Mouse (Mus musculus): Measurements from ENCODE around the gene Lyg2. TPM values are rescaled to one million over a fixed set of nuclear protein-coding genes. Genes with fewer than 3 reads are reported as not detected.

Lyg2 gene
- polyA plus RNA-seq, 1 experiment = not detected

DNA sequence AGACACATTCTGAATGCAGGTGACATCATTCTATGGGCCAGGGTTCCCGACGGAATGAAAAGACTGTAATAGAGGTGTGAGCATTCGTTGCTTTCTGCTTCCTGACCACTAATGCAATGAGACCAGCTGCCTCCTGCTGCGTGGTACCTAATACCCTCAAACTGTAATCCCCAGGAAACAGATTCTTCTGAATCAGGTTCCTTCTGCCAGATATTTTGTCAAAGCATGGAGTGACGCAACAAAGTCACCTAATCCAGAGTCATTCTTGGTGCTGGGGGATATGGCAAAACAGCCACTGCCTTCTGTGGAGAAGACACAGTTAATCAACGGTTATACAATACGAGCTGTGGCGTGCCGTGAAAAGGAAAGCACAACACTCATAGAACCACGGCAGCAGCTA, 47.7 kb downstream of the Lyg2 start:
- no peak overlapping the region for H3K4me3 ChIP-seq (ENCODE audit: control insufficient read depth, low read depth, low read length)
- no peak for TF ChIP-seq POLR2A (IDR thresholded peaks at IDR 0.05; ENCODE audit: control insufficient read depth, low read depth, low read length)
- no peak for TF ChIP-seq CTCF (IDR thresholded peaks at IDR 0.05; ENCODE audit: control insufficient read depth, insufficient read depth, insufficient replicate concordance, low read depth, low read length)
- peaks cover 3% of the 10 kb centered on the region for H3K4me1 ChIP-seq (ENCODE audit: control insufficient read depth, insufficient read depth, low read length)
- H3K36me3 ChIP-seq (ENCODE audit: control insufficient read depth, insufficient read depth, low read length) = no peaks in the 10 kb centered on the region
- no peak overlapping the region for H3K27ac ChIP-seq (ENCODE audit: control insufficient read depth, insufficient read depth, low read depth, low read length)
- no peaks in the 10 kb centered on the region for H3K27me3 ChIP-seq (ENCODE audit: control insufficient read depth, insufficient read depth, low read length)

DNA sequence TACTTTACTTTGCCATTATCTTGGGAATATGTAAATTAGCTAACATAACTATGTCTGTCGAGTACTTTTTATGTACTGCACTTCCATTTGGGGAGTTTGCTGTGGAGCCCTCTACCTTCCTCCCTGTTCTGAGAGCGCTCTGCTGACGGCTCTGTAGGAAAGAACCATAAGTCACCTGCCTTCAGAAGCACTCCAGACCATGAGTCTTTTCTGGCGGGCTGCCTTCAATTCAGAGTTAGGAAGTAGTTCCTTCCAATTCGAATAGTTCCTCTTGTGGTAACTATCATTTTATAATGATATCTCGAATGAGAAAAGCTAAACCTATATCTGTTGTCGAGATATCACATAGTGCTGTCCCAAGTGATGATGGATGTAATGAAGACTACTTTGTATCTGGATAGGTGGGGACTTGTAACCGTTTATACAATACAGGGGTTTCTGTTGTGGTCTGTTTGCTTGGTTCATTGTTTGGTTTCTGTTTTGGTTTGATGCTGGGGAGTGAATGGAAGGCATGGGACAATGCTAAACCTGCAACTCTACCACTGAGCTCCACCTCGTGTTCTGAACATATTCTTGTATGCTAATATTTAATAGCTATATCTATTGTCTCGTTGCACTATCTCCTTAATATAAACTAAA, 48.5 kb downstream of the Lyg2 start:
- TF ChIP-seq POLR2A (IDR thresholded peaks at IDR 0.05; ENCODE audit: control insufficient read depth, low read depth, low read length) (no peak), CTCF (IDR thresholded peaks at IDR 0.05; ENCODE audit: control insufficient read depth, insufficient read depth, insufficient replicate concordance, low read depth, low read length) (no peak)
- Histone ChIP-seq H3K4me1 (ENCODE audit: control insufficient read depth, insufficient read depth, low read length) (peaks cover 3% of the 10 kb centered on the region), H3K27ac (ENCODE audit: control insufficient read depth, insufficient read depth, low read depth, low read length) (no peak overlapping the region), H3K4me3 (ENCODE audit: control insufficient read depth, low read depth, low read length) (no peak overlapping the region), H3K27me3 (ENCODE audit: control insufficient read depth, insufficient read depth, low read length) (no peaks in the 10 kb centered on the region), H3K36me3 (ENCODE audit: control insufficient read depth, insufficient read depth, low read length) (no peaks in the 10 kb centered on the region)

DNA sequence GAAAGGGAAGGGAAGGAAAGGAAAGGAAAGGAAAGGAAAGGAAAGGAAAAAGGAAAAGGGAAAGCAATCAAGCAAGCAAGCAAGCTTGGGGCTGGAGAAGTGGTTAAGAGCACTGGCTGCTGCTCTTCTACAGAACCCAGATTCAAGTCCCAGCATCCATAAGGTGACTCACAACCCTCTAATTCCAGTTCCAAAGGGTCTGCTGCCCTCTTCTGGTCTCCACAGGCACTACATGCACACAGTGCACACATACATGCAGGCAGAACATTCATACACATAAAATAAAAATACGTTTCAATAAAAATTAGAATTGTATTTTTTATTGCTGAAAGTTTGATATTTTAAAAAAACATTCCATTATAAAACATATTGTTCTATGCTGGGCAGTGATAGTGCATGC, 49.2 kb downstream of the Lyg2 start:
- H3K36me3 ChIP-seq (ENCODE audit: control insufficient read depth, insufficient read depth, low read length) = no peaks in the 10 kb centered on the region
- TF ChIP-seq POLR2A (IDR thresholded peaks at IDR 0.05; ENCODE audit: control insufficient read depth, low read depth, low read length) (no peak), CTCF (IDR thresholded peaks at IDR 0.05; ENCODE audit: control insufficient read depth, insufficient read depth, insufficient replicate concordance, low read depth, low read length) (peak; percentile 12; the same call in 1 of the 2 replicates)
- H3K27ac ChIP-seq (ENCODE audit: control insufficient read depth, insufficient read depth, low read depth, low read length) = no peak overlapping the region
- H3K4me1 ChIP-seq (ENCODE audit: control insufficient read depth, insufficient read depth, low read length) = peaks cover 3% of the 10 kb centered on the region
- H3K27me3 ChIP-seq (ENCODE audit: control insufficient read depth, insufficient read depth, low read length) = no peaks in the 10 kb centered on the region
- H3K4me3 ChIP-seq (ENCODE audit: control insufficient read depth, low read depth, low read length) = no peak overlapping the region

DNA sequence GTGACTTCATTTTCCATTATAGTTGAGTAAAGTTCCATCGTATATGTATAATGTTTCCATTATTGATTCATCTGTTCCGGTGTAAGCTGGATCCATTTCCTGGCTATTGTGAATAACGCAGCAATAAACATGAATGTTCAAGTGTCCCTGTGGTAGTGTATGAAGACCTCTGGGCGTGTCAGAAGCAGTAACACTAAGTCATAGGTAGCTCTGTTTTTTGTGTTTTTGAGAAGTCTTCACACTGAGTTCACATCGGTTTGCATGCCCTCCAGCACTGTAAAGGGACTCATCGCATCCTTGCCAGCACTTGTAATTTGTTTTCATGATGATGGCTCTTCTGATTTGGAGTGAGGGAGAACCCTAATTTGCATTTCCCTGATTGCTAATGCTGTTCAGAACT, 50.0 kb downstream of the Lyg2 start, which contains the start of gene Tsga10:
Gene Tsga10, minus strand, starts transcription at position 144 of the 400 bp plus-strand sequence.
- TF ChIP-seq CTCF (IDR thresholded peaks at IDR 0.05; ENCODE audit: control insufficient read depth, insufficient read depth, insufficient replicate concordance, low read depth, low read length) = no peak
- TF ChIP-seq POLR2A (IDR thresholded peaks at IDR 0.05; ENCODE audit: control insufficient read depth, low read depth, low read length) = no peak
- H3K4me1 ChIP-seq (ENCODE audit: control insufficient read depth, insufficient read depth, low read length) = no peaks in the 10 kb centered on the region
- peak within 1 kb of the TSS; percentile 96 for H3K27ac ChIP-seq (ENCODE audit: control insufficient read depth, insufficient read depth, low read depth, low read length)
- H3K27me3 ChIP-seq (ENCODE audit: control insufficient read depth, insufficient read depth, low read length) = no peaks in the 10 kb centered on the region
- peak within 1 kb of the TSS; percentile 90 for H3K4me3 ChIP-seq (ENCODE audit: control insufficient read depth, low read depth, low read length)
- H3K36me3 ChIP-seq (ENCODE audit: control insufficient read depth, insufficient read depth, low read length) = no peaks in the 10 kb centered on the region

DNA sequence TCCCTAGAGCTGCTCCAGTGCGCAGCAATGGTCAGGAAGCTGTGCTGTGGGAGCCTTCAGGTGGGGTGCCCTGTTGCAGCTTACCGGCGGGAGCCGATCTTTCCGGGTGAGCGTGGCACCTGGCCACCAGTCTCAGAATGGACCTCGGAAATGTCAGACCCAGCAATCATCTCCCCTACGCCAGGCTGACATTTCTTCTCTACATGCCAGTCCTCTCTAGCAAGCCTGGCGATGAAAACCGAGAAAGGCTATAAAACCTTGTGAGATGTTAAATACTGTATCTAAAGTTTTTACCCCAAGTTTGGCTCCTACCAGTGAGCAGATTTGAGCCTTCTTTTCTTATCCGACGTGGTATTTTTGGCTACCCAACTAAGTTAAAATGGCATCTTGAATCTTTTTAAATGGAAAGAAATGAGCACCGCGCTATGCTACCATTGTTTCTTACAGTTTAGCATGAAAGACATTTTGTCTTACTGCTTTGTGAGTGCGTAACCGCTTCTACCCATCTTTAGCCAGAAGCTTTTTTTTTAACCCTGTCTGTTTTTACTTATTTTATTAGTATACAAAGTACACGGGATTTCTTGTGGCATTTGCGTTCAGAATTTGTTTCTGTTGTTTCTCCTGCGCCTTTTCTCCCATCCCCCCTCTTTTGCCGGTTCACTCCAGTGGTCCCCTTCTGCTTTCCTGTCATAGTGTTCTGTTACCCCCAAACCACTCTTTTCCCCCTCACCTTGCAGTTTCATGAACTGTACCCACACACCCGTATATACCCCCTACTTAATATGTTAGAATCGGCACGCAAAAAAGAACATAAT, 50.7 kb downstream of the Lyg2 start:
- TF ChIP-seq CTCF (IDR thresholded peaks at IDR 0.05; ENCODE audit: control insufficient read depth, insufficient read depth, insufficient replicate concordance, low read depth, low read length) (no peak), POLR2A (IDR thresholded peaks at IDR 0.05; ENCODE audit: control insufficient read depth, low read depth, low read length) (no peak)
- Histone ChIP-seq H3K27ac (ENCODE audit: control insufficient read depth, insufficient read depth, low read depth, low read length) (peak overlapping the region; percentile 96), H3K36me3 (ENCODE audit: control insufficient read depth, insufficient read depth, low read length) (no peaks in the 10 kb centered on the region), H3K4me1 (ENCODE audit: control insufficient read depth, insufficient read depth, low read length) (no peaks in the 10 kb centered on the region), H3K27me3 (ENCODE audit: control insufficient read depth, insufficient read depth, low read length) (no peaks in the 10 kb centered on the region), H3K4me3 (ENCODE audit: control insufficient read depth, low read depth, low read length) (peak overlapping the region; percentile 90)

DNA sequence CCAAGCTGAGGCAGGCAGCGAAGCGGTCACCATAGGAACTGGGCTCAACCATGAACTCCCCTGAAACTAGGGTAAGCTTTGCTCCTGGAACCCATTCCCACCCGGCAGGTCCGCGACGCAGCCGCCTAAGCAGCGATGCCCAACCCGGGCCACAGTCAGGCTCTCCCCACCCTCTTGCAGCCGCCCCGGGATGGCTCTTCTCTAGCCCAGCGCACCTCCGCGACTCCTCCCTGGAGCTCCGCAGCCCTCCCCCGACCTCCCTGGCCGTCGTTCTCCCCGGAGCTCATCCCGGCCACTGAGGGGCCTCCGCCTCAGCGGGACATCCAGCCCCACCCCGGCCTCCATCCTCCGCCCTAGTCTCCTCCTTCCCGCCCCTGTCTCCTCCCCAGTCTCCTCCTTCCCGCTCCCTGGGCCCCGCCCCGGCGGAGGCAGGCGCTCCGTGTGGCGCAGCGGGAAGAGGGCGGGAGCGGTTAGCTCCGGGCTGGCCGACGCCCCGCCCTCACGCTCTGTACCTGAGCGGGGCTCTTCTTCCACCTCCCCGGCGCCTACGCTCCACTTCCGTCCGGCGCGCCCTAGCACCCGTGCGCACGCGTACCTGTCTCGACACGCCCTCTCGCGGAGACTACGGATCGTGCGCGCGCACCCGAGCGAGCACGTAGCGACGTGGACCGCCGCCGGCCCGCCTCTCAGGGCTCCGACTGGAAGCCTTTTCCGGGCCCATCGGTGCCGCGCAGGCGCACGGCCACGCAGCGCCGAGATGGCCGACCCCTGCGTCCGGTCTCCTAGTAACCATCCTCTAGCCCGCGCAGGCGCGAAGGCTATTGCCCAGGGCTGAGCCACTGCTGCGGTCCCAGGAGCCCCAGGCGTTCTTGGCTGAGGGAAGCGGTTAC, 51.5 kb downstream of the Lyg2 start:
- H3K4me3 ChIP-seq (ENCODE audit: control insufficient read depth, low read depth, low read length) = peak overlapping the region; percentile 90
- no peaks in the 10 kb centered on the region for H3K27me3 ChIP-seq (ENCODE audit: control insufficient read depth, insufficient read depth, low read length)
- no peaks in the 10 kb centered on the region for H3K36me3 ChIP-seq (ENCODE audit: control insufficient read depth, insufficient read depth, low read length)
- TF ChIP-seq POLR2A (IDR thresholded peaks at IDR 0.05; ENCODE audit: control insufficient read depth, low read depth, low read length) = peak; percentile 89
- TF ChIP-seq CTCF (IDR thresholded peaks at IDR 0.05; ENCODE audit: control insufficient read depth, insufficient read depth, insufficient replicate concordance, low read depth, low read length) = no peak
- H3K4me1 ChIP-seq (ENCODE audit: control insufficient read depth, insufficient read depth, low read length) = no peaks in the 10 kb centered on the region
- H3K27ac ChIP-seq (ENCODE audit: control insufficient read depth, insufficient read depth, low read depth, low read length) = peak overlapping the region; percentile 96

Other genes with a start within 250 kb of the Lyg2 start
- gene 2010300C02Rik, start 196.4 kb downstream of the Lyg2 start, polyA plus RNA-seq (2012; rRNA removed) = 2.2 and 3.3 TPM in 2 replicates
- gene Tsga10, start 50.1 kb downstream of the Lyg2 start, polyA plus RNA-seq (2012; rRNA removed) = 31.1 and 36.4 TPM in 2 replicates
- gene Lipt1, start 44.8 kb downstream of the Lyg2 start, polyA plus RNA-seq (2012; rRNA removed) = 2.8 and 3.3 TPM in 2 replicates
- gene Mitd1, start 26.1 kb downstream of the Lyg2 start, polyA plus RNA-seq (2012; rRNA removed) = 1.2 and 1.8 TPM in 2 replicates
- 64.9 and 71.3 TPM in 2 replicates for gene Mrpl30, start 26.0 kb downstream of the Lyg2 start, polyA plus RNA-seq (2012; rRNA removed)
- not detected in 2 replicates for gene Lyg1, start 41.3 kb upstream of the Lyg2 start, polyA plus RNA-seq (2012; rRNA removed)
- gene Txndc9, start 81.4 kb upstream of the Lyg2 start, polyA plus RNA-seq (2012; rRNA removed) = 23.8 and 27.6 TPM in 2 replicates
- 31.8 and 46.4 TPM in 2 replicates for gene Eif5b, start 81.5 kb upstream of the Lyg2 start, polyA plus RNA-seq (2012; rRNA removed)
- 20.0 and 21.3 TPM in 2 replicates for gene Rev1, start 213.3 kb upstream of the Lyg2 start, polyA plus RNA-seq (2012; rRNA removed)

All from testis, adult 2 months (tissue).